Mouse (Mus musculus) liver, embryonic 11.5 days (tissue): Measurements from ENCODE around the gene Lcn11. TPM values are rescaled to one million over a fixed set of nuclear protein-coding genes. Genes with fewer than 3 reads are reported as not detected.
"Not testable (repeated sequence)": the region's sequence is repeated elsewhere in the genome, so short reads cannot be mapped to it uniquely, and the experiment has no call there.

Experiments
- ATAC-seq: fragments of 200-750 bp; cut with Nextera tagmentation; replicated peaks from 2 replicates; pipeline ENCODE4 v1.8.0; 2017; ENCODE audit warnings: moderate number of reproducible peaks, mild to moderate bottlenecking, moderate TSS enrichment, moderate library complexity; ENCODE audit not compliant: low FRiP score
- DNase-seq: peaks from one replicate; pipeline ENCODE4 v3.0.0-alpha.2; 2017; ENCODE audit warnings: low spot score
- H3K27ac ChIP-seq: fragments of 300-500 bp; sonication (generic); 2 replicates; pipeline ENCODE4 v1.5.1; 2014; ENCODE audit warnings: mild to moderate bottlenecking, low read depth, low read length, control low read depth
- H3K27me3 ChIP-seq: fragments of 300-500 bp; sonication (generic); replicated peaks from 2 replicates; pipeline ENCODE4 v1.6.1; 2014; ENCODE audit warnings: low read length, mixed read lengths; ENCODE audit not compliant: control insufficient read depth, insufficient read depth
- H3K36me3 ChIP-seq: fragments of 300-500 bp; sonication (generic); 2 replicates; pipeline ENCODE4 v1.6.1; 2014; ENCODE audit warnings: mild to moderate bottlenecking, low read length, moderate library complexity, mixed read lengths; ENCODE audit not compliant: control insufficient read depth, insufficient read depth
- H3K4me1 ChIP-seq: fragments of 300-500 bp; sonication (generic); replicated peaks from 2 replicates; pipeline ENCODE4 v1.6.1; 2014; ENCODE audit warnings: low read length, mixed read lengths; ENCODE audit not compliant: control insufficient read depth, insufficient read depth
- H3K4me2 ChIP-seq: fragments of 300-500 bp; sonication (generic); 2 replicates; pipeline ENCODE4 v1.6.1; 2014; ENCODE audit warnings: mild to moderate bottlenecking, control low read depth, moderate library complexity
- H3K4me3 ChIP-seq: fragments of 300-500 bp; sonication (generic); 2 replicates; pipeline ENCODE4 v1.5.1; 2014; ENCODE audit warnings: low read depth, low read length, control low read depth
- H3K9ac ChIP-seq: fragments of 300-500 bp; sonication (generic); 2 replicates; pipeline ENCODE4 v1.6.1; 2014; ENCODE audit warnings: low read depth, low read length, control low read depth
- H3K9me3 ChIP-seq: fragments of 300-500 bp; sonication (generic); 2 replicates; pipeline ENCODE4 v1.6.1; 2016; ENCODE audit warnings: low read length, inconsistent platforms, mixed read lengths; ENCODE audit not compliant: control insufficient read depth
- WGBS: fragments of 180-500 bp; shearing (Covaris S2); extraction: QIAGEN DNeasy Blood & Tissue Kit; methylation state at CpG from one replicate; pipeline ENCODE4 v1.1.7; 2014; 5-methylcytosine and 5-hydroxymethylcytosine counted together
- polyA plus RNA-seq: library from polyadenylated mRNA; unstranded; fragments of >200 nt; fragmentation: Nextera tagmentation; extraction: Ambion mirVana; gene quantifications from 2 replicates; pipeline ENCODE4 v1.2.1, GENCODE M21; 2014

Gene Lcn11
- polyA plus RNA-seq = not detected in 2 replicates

DNA sequence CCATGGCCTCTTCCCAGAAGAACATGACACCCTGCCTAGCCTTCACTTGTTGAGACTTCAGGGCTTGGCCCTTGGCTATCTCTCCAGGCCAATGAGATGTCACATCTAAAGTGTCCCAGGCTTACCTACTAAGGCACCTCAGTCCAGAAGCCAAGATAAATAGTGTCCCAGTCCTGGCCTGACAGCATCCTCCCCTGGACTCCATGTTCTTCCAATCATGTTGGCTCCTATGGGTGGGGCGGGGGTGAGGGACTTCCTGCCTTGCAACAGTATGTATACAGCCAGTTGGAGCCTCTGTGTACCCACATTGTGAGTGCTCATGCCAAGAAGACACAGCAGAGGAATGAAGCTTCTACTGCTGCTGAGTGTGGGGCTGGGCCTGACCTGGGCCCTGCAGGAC, at the start of gene Lcn11:
Gene Lcn11 (plus strand): TSS at position 301 of the 400 bp plus-strand sequence.
- H3K9ac ChIP-seq = no peak within 1 kb of the TSS
- H3K9me3 ChIP-seq = no peaks in the 10 kb centered on the region
- WGBS = 79% methylated on average over 1 of the region's 1 CpGs
- ATAC-seq (no peak), DNase-seq (no peak)
- H3K4me3 ChIP-seq = no peak within 1 kb of the TSS
- H3K27me3 ChIP-seq = 0 out of 2 replicates have a peak, but pooled peaks cover 4% of the 10 kb centered on the region
- no peaks in the 10 kb centered on the region for H3K36me3 ChIP-seq
- H3K4me2 ChIP-seq = no peak within 1 kb of the TSS
- H3K27ac ChIP-seq = no peak within 1 kb of the TSS
- H3K4me1 ChIP-seq = no peaks in the 10 kb centered on the region

DNA sequence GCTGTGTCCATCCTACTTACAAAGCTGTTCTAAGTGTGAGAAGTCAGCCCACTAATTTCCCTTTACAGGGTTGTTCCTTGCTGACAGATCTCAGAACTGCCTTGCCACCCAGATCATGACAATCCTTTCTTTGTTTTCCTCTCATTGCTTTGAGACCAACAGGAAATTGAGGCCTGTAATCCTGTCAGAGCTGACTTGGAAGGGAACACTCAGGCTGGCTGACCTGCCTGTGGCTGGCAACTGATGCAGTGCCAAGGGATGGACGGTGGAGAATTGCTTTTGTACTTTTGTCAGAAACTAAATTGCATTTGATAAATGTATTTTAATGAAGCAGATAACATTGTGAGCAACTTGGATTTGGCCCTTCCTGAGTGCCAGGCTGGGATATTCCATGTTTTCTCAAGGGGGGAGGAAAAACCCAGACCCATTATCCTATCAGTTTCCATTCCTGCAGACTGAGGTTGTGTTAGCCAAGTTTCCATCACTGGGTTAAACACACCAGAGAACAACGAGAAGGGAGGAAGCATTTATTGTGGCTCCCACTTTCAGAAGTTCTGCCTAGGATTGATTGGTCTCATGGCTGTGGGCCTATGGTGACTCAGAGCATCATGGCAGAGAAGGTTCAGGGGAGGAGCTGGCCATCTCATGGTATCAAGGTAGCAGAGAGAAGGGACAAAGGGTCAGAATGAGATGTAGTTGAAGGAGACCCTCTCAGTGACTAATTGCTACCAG, 43.5 kb upstream of the Lcn11 start:
- Histone ChIP-seq H3K4me2 (no peak overlapping the region), H3K4me3 (no peak overlapping the region), H3K27me3 (no peaks in the 10 kb centered on the region), H3K9me3 (no peaks in the 10 kb centered on the region), H3K9ac (no peak overlapping the region), H3K27ac (no peak overlapping the region), H3K36me3 (no peaks in the 10 kb centered on the region), H3K4me1 (no peaks in the 10 kb centered on the region)
- ATAC-seq (no peak), DNase-seq (no peak)
- 59% methylated on average over 2 of the region's 2 CpGs for WGBS

DNA sequence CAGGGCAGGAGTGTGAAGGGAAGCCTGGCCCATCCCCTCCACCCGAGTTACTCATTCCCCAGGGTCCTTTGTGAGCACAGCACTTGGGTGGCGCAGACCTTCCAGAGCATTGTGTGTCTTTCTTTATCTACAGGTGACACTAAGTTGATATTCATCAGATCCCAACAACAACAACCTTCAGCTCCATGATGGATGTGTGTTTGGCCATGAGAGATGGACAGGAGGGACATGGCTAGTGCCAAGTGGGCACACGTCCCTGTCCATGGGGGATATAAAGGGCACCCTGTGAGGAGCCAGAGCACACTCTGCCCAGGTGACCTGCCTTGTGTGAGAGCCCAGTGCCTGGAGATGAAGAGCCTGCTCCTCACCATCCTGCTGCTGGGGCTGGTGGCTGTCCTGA, 40.1 kb upstream of the Lcn11 start, which contains the start of gene Obp2b:
Gene Obp2b (plus strand): TSS at position 301 of the 400 bp plus-strand sequence.
- not testable (repeated sequence) for H3K9me3 ChIP-seq, H3K4me2 ChIP-seq, H3K36me3 ChIP-seq, ATAC-seq, DNase-seq, H3K27me3 ChIP-seq, H3K27ac ChIP-seq, H3K4me3 ChIP-seq, H3K9ac ChIP-seq, H3K4me1 ChIP-seq
- 69% methylated on average over 3 of the region's 3 CpGs for WGBS

DNA sequence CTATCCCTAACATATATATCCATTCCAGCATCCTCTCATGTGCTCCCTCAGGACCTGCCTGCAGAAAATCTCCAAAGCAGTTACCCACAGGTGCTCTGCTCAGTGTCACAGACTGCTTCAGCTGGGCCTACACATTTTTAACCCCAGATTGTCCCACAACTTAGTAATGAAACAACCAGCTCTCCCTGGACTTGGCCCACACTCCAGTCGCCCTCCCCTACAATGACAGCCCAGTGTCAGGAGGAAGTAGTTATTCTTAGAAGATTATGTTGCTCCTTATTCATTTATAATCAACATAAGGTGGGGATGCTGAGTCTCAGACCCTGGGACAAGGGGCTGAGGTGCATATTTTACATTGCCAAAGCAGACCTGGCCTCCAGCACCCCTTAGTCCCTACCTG, 35.1 kb upstream of the Lcn11 start:
- DNase-seq (no peak), ATAC-seq (no peak)
- WGBS = 78% methylated on average over 1 of the region's 1 CpGs
- Histone ChIP-seq H3K4me2 (no peak overlapping the region), H3K36me3 (no peaks in the 10 kb centered on the region), H3K9me3 (no peaks in the 10 kb centered on the region; the same call in 1 of the 2 replicates), H3K27me3 (no peaks in the 10 kb centered on the region), H3K4me1 (no peaks in the 10 kb centered on the region), H3K4me3 (no peak overlapping the region), H3K9ac (no peak overlapping the region), H3K27ac (no peak overlapping the region)

DNA sequence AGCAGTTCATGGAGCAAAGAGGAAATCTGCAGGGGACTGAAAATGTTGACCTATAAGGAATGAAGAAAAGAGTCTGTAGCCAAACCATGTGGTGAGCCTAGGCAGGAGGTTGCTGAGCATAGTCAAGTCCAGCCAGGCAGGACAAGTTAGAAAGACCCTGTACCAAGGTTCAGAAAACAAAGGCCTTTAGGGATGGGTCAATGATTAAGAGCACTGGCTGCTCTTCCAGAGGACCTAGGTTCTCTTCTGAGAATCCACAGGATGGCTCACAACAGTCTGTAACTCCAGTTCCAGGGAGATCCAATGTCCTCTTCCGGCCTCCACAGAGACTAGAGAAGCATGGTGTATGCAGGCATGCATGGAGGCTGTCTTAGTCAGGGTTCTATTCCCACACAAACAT, 22.6 kb upstream of the Lcn11 start:
- ATAC-seq (no peak), DNase-seq (no peak)
- no peak overlapping the region for H3K9ac ChIP-seq
- WGBS = 87% methylated on average over 1 of the region's 1 CpGs
- H3K4me1 ChIP-seq = no peaks in the 10 kb centered on the region
- no peak overlapping the region for H3K4me3 ChIP-seq
- H3K27me3 ChIP-seq = no peaks in the 10 kb centered on the region
- H3K4me2 ChIP-seq = no peak overlapping the region
- no peaks in the 10 kb centered on the region for H3K36me3 ChIP-seq
- H3K27ac ChIP-seq = no peak overlapping the region
- no peaks in the 10 kb centered on the region for H3K9me3 ChIP-seq

DNA sequence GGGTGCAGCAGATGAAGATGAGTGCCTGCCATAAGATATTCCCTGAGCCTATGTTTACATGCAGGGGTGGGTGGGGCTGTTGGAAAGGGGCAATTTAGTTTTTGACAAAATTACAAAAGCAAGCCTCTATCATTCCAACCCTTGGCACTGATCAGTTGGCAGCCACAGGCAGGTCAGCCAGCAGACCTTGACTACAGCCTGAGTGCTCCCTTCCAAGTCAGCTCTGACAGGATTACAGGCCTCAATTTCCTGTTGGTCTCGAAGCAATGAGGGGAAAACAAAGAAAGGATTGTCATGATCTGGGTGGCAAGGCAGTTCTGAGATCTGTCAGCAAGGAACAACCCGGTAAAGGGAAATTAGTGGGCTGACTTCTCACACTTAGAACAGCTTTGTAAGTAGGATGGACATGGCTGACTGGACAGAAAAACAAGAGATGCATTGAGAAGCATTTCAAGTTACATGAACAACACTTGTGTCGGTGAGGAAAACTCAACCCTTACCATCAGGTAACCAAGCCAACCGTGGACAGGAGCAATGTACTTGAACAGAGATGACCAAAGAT, 18.7 kb upstream of the Lcn11 start:
- H3K9ac ChIP-seq = no peak overlapping the region
- WGBS = 64% methylated on average over 4 of the region's 4 CpGs
- H3K4me1 ChIP-seq = no peaks in the 10 kb centered on the region
- no peak overlapping the region for H3K27ac ChIP-seq
- no peaks in the 10 kb centered on the region for H3K36me3 ChIP-seq
- H3K4me3 ChIP-seq = no peak overlapping the region
- H3K4me2 ChIP-seq = no peak overlapping the region
- no peaks in the 10 kb centered on the region for H3K27me3 ChIP-seq
- ATAC-seq (no peak), DNase-seq (no peak)
- no peaks in the 10 kb centered on the region for H3K9me3 ChIP-seq

DNA sequence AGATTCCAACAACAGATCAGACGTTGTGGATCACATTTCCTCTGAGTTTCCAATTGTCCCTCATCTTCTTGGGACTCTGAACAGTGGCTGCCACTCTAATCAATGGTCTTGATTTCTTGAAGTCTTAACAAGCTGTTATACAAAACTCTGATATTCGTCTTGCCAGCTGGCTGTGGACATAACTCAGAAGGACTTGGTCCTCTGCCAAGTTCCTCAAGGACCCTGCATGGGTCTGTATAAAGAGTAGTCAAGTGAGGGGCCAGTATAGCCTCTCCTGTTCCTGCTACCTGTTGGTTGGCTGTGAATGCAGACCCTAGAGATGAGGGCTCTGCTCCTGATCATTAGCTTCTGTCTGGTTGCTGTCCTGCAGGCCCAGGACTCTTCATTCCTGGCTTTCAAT, 11.5 kb upstream of the Lcn11 start, which contains the start of gene Lcn3:
Gene Lcn3 (plus strand): TSS at position 301 of the 400 bp plus-strand sequence.
- no peaks in the 10 kb centered on the region for H3K4me1 ChIP-seq
- H3K4me3 ChIP-seq = no peak within 1 kb of the TSS
- no peaks in the 10 kb centered on the region for H3K9me3 ChIP-seq
- DNase-seq (no peak), ATAC-seq (no peak)
- H3K4me2 ChIP-seq = no peak within 1 kb of the TSS
- no peaks in the 10 kb centered on the region for H3K27me3 ChIP-seq
- 49% methylated on average over 2 of the region's 2 CpGs for WGBS
- H3K27ac ChIP-seq = no peak within 1 kb of the TSS
- H3K9ac ChIP-seq = no peak within 1 kb of the TSS
- H3K36me3 ChIP-seq = no peaks in the 10 kb centered on the region

DNA sequence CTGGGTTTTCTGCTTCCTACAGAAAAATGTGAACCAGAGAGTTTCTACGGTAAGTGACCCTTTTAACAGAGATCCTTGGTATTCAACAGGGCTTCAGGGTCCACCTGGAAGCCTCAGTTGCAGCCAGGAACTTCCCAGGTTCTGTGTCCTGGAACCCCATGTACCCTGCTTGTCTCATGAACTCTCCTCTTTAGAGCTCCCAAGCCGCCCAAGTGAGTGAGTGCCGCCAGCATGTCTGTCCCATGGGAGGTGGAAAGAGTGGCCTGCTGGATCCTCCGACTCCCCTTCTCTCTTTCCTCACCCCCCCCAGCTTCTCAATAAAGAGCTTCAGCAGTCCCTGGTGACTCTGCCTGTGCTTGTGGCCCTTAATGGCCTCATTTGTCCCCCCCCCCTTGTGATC, 9.1 kb upstream of the Lcn11 start:
- no peaks in the 10 kb centered on the region for H3K27me3 ChIP-seq
- no peaks in the 10 kb centered on the region for H3K36me3 ChIP-seq
- H3K4me2 ChIP-seq = no peak overlapping the region
- H3K4me3 ChIP-seq = no peak overlapping the region
- WGBS = 65% methylated on average over 4 of the region's 4 CpGs
- H3K4me1 ChIP-seq = no peaks in the 10 kb centered on the region
- no peak overlapping the region for H3K27ac ChIP-seq
- DNase-seq (no peak), ATAC-seq (no peak)
- no peaks in the 10 kb centered on the region for H3K9me3 ChIP-seq
- H3K9ac ChIP-seq = no peak overlapping the region

DNA sequence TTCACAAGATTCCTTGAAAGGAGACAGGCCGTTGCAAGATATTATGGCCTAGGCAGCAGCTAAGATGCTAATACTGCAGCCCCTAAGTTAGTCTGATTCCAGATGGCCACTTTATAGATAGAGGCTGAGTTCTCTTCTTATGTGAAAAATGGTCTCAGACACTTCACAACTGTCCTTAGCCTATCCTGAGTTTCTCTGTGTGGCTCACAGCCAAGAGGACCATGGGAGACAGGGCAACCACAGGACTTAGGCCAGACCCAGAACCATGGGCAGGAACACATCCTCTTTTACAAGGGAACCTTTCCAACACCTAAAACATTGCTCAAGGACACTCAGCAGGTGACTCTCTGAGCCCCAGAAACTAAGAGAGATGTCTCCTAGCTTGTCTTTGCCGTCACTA, 3.3 kb upstream of the Lcn11 start:
- H3K36me3 ChIP-seq = no peaks in the 10 kb centered on the region
- H3K27ac ChIP-seq = no peak overlapping the region
- no peaks in the 10 kb centered on the region for H3K27me3 ChIP-seq
- WGBS = 78% methylated on average over 2 of the region's 2 CpGs
- no peaks in the 10 kb centered on the region for H3K4me1 ChIP-seq
- ATAC-seq (no peak), DNase-seq (no peak)
- no peak overlapping the region for H3K4me2 ChIP-seq
- no peak overlapping the region for H3K4me3 ChIP-seq
- H3K9me3 ChIP-seq = no peaks in the 10 kb centered on the region
- H3K9ac ChIP-seq = no peak overlapping the region
